Mouse (Mus musculus): Measurements from ENCODE around the gene Hrh3. TPM values are rescaled to one million over a fixed set of nuclear protein-coding genes. Genes with fewer than 3 reads are reported as not detected.

The Hrh3 gene
- polyA plus RNA-seq, 1 experiment from 2014 or later: not detected

- no peaks in the 10 kb centered on the region for H3K9me3 ChIP-seq (replicated peaks)
- no peak overlapping the region for H3K27ac ChIP-seq (replicated peaks)
- no peak for ATAC-seq (ENCODE audit: insufficient read depth)
- H3K27me3 ChIP-seq: no peaks in the 10 kb centered on the region
- H3K4me3 ChIP-seq (replicated peaks): no peak overlapping the region
- 0 out of 2 replicates have a peak, but pooled peaks cover 2% of the 10 kb centered on the region for H3K4me1 ChIP-seq (replicated peaks)
- 81% methylated on average over 9 of the region's 9 CpGs for WGBS (ENCODE audit: insufficient replicate concordance)
- H3K36me3 ChIP-seq (replicated peaks): peaks cover 11% of the 10 kb centered on the region
- H3K9ac ChIP-seq: no peak overlapping the region
- H3K4me2 ChIP-seq: no peak overlapping the region
Measured at GRCm38 (mm10) chr2:180053001-180053400, 51.3 kb downstream of the Hrh3 start.

- no peak; the same call in 1 of the 2 replicates for ATAC-seq (ENCODE audit: insufficient read depth)
- H3K4me3 ChIP-seq (replicated peaks): no peak overlapping the region
- 0 out of 2 replicates have a peak, but pooled peaks cover 2% of the 10 kb centered on the region for H3K4me1 ChIP-seq (replicated peaks)
- H3K27me3 ChIP-seq: no peaks in the 10 kb centered on the region
- no peak overlapping the region for H3K4me2 ChIP-seq
- no peak overlapping the region for H3K9ac ChIP-seq
- no peaks in the 10 kb centered on the region for H3K9me3 ChIP-seq (replicated peaks)
- 80% methylated on average over 14 of the region's 14 CpGs for WGBS (ENCODE audit: insufficient replicate concordance)
- peaks cover 11% of the 10 kb centered on the region for H3K36me3 ChIP-seq (replicated peaks)
- H3K27ac ChIP-seq (replicated peaks): no peak overlapping the region
Measured at GRCm38 (mm10) chr2:180051986-180052733, 52.1 kb downstream of the Hrh3 start.

- no peak for ATAC-seq (ENCODE audit: insufficient read depth)
- H3K9ac ChIP-seq: no peak overlapping the region
- WGBS (ENCODE audit: insufficient replicate concordance): 24% methylated on average over 5 of the region's 5 CpGs
Measured at GRCm38 (mm10) chr2:180050986-180051385, 53.3 kb downstream of the Hrh3 start.

More at GRCm38 (mm10) chr2:180050986-180051385, 53.3 kb downstream of the Hrh3 start:
- Histone ChIP-seq H3K27me3 (no peaks in the 10 kb centered on the region), H3K4me3 (replicated peaks) (no peak overlapping the region), H3K27ac (replicated peaks) (no peak overlapping the region), H3K4me1 (replicated peaks) (0 out of 2 replicates have a peak, but pooled peaks cover 2% of the 10 kb centered on the region), H3K36me3 (replicated peaks) (peaks cover 5% of the 10 kb centered on the region; the same call in 1 of the 2 replicates), H3K9me3 (replicated peaks) (no peaks in the 10 kb centered on the region), H3K4me2 (no peak overlapping the region)

Other genes with a start within 250 kb of the Hrh3 start
- gene Taf4, start 127.8 kb downstream of the Hrh3 start, polyA plus RNA-seq (2015; fragmentation: Nextera tagmentation; extraction: Ambion mirVana): 1.7 and 1.9 TPM in 2 replicates
- 1.3 TPM in 2 replicates for gene Lsm14b, start 79.5 kb downstream of the Hrh3 start, polyA plus RNA-seq (2015; fragmentation: Nextera tagmentation; extraction: Ambion mirVana)
- gene Psma7, start 62.1 kb downstream of the Hrh3 start, polyA plus RNA-seq (2015; fragmentation: Nextera tagmentation; extraction: Ambion mirVana): 241 and 252 TPM in 2 replicates
- 0.75 and 0.88 TPM in 2 replicates for gene Ss18l1, start 62.0 kb downstream of the Hrh3 start, polyA plus RNA-seq (2015; fragmentation: Nextera tagmentation; extraction: Ambion mirVana)
- gene Mtg2, start 33.9 kb downstream of the Hrh3 start, polyA plus RNA-seq (2015; fragmentation: Nextera tagmentation; extraction: Ambion mirVana): 11.1 and 12.5 TPM in 2 replicates
- gene Osbpl2, start 14.8 kb upstream of the Hrh3 start, polyA plus RNA-seq (2015; fragmentation: Nextera tagmentation; extraction: Ambion mirVana): 9.4 and 10.5 TPM in 2 replicates
- gene Adrm1, start 67.0 kb upstream of the Hrh3 start, polyA plus RNA-seq (2015; fragmentation: Nextera tagmentation; extraction: Ambion mirVana): 107 and 109 TPM in 2 replicates
- gene Lama5, start 121.4 kb upstream of the Hrh3 start, polyA plus RNA-seq (2015; fragmentation: Nextera tagmentation; extraction: Ambion mirVana): 1.6 and 1.9 TPM in 2 replicates
- 223 and 320 TPM in 2 replicates for gene Rps21, start 152.9 kb upstream of the Hrh3 start, polyA plus RNA-seq (2015; fragmentation: Nextera tagmentation; extraction: Ambion mirVana)
- 3.4 and 3.5 TPM in 2 replicates for gene Cables2, start 169.0 kb upstream of the Hrh3 start, polyA plus RNA-seq (2015; fragmentation: Nextera tagmentation; extraction: Ambion mirVana)
- gene Rbbp8nl, start 185.4 kb upstream of the Hrh3 start, polyA plus RNA-seq (2015; fragmentation: Nextera tagmentation; extraction: Ambion mirVana): not detected in 2 replicates
- 0.25 and 0.37 TPM in 2 replicates for gene Gata5, start 230.2 kb upstream of the Hrh3 start, polyA plus RNA-seq (2015; fragmentation: Nextera tagmentation; extraction: Ambion mirVana)